Mouse (Mus musculus) lung, embryonic 16.5 days (tissue): ENCODE data around the gene Nutf2. TPM values are rescaled to one million over a fixed set of nuclear protein-coding genes. Genes with fewer than 3 reads are reported as not detected.

Experiments used
- ATAC-seq: fragments of 200-750 bp; cut with Nextera tagmentation; 2 replicates; pipeline ENCODE4 v1.8.0; 2017; ENCODE audit warnings: low read depth, mild to moderate bottlenecking, moderate library complexity
- H3K27ac ChIP-seq: fragments of 300-500 bp; sonication (generic); 2 replicates; pipeline ENCODE4 v1.5.1; 2014; ENCODE audit warnings: mild to moderate bottlenecking, control low read depth, low read length
- H3K27me3 ChIP-seq: fragments of 300-500 bp; sonication (generic); 2 replicates; pipeline ENCODE4 v1.6.1; 2014; ENCODE audit warnings: low read depth, low read length, mixed read lengths; ENCODE audit not compliant: control insufficient read depth, insufficient read depth
- H3K36me3 ChIP-seq: fragments of 300-500 bp; sonication (generic); 2 replicates; pipeline ENCODE4 v1.6.1; 2014; ENCODE audit warnings: low read length; ENCODE audit not compliant: control insufficient read depth, insufficient read depth
- H3K4me1 ChIP-seq: fragments of 300-500 bp; sonication (generic); replicated peaks from 2 replicates; pipeline ENCODE4 v1.6.1; 2014; ENCODE audit warnings: low read length, mixed read lengths; ENCODE audit not compliant: control insufficient read depth, insufficient read depth
- H3K4me2 ChIP-seq: fragments of 300-500 bp; sonication (generic); 2 replicates; pipeline ENCODE4 v1.6.1; 2014; ENCODE audit warnings: low read depth, low read length, control low read depth
- H3K4me3 ChIP-seq: fragments of 300-500 bp; sonication (generic); 2 replicates; pipeline ENCODE4 v1.5.1; 2014; ENCODE audit warnings: mild to moderate bottlenecking, low read length, control low read depth
- H3K9ac ChIP-seq: fragments of 300-500 bp; sonication (generic); 2 replicates; pipeline ENCODE4 v1.6.1; 2014; ENCODE audit warnings: low read length, control low read depth
- H3K9me3 ChIP-seq: fragments of 300-500 bp; sonication (generic); 2 replicates; pipeline ENCODE4 v1.6.1; 2016; ENCODE audit warnings: low read length; ENCODE audit not compliant: control insufficient read depth
- WGBS: fragments of 180-500 bp; shearing (Covaris S2); extraction: QIAGEN DNeasy Blood & Tissue Kit; methylation state at CpG from one replicate; pipeline ENCODE4 v1.1.7; 2014; 5-methylcytosine and 5-hydroxymethylcytosine counted together
- polyA plus RNA-seq: library from polyadenylated mRNA; unstranded; fragments of >200 nt; fragmentation: Nextera tagmentation; extraction: Ambion mirVana; gene quantifications from 2 replicates; pipeline ENCODE4 v1.2.1, GENCODE M21; 2015

Gene Nutf2
- polyA plus RNA-seq, 1 experiment from 2014 or later, result 215 TPM

DNA sequence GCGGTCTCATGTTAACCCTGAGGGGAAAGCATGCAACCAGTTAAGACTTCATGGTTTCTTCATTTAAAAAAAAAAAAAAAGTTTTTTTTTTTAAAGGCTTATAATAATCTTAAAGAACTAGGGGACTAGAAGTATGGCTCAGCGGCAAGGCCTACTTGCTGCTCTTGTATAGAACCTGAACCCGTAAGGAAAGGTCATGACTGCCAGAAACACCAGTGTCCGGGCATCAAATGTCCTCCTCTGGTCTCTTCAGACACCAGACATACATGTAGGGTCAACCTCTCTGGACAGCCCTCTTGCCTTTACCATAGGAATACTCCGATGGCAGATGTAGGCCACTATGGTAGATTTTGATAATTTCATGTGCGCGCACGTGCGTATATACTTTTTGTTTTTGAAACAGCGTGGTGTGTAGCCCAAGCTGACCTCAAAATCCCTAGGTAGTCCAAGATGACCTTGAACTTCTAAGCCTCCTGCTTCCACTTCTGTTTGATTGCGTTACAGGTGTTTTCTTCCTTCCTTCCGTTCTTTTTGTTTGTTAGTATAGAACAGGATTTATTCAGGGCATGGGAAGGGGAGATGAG, 8.1 kb upstream of the Nutf2 start:
- peaks cover 19% of the 10 kb centered on the region for H3K4me1 ChIP-seq
- peaks cover 10% of the 10 kb centered on the region for H3K36me3 ChIP-seq
- no peak overlapping the region; the same call in 1 of the 2 replicates for H3K9ac ChIP-seq
- H3K4me3 ChIP-seq, result peak overlapping the region; percentile 86
- no peak overlapping the region for H3K4me2 ChIP-seq
- no peaks in the 10 kb centered on the region for H3K27me3 ChIP-seq
- no peaks in the 10 kb centered on the region for H3K9me3 ChIP-seq
- 77% methylated on average over 12 of the region's 12 CpGs for WGBS
- ATAC-seq, result no peak
- H3K27ac ChIP-seq, result no peak overlapping the region

DNA sequence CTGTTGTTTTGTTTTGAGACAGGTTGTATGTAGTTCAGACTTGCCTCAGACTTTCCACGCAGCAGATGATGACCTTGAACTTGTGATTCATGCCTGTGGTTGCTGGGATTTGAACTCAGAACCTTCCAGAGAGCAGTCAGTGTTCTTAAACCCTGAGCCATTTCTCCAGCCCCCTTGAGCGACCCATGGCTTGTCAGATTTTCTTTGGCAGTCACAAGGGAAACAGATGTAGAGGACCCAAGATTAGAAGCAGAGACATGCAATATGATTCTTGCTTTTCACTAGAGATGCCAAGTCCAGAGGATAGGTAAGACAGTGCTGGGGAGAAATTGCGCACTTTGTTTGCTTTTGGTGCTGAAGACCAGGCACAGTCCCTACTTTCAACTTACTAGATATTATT, 7.2 kb upstream of the Nutf2 start, which contains the start of gene Cenpt:
Gene Cenpt, minus strand, starts transcription at position 101 of the 400 bp plus-strand sequence.
- 88% methylated on average over 3 of the region's 3 CpGs for WGBS
- H3K4me2 ChIP-seq, result no peak within 1 kb of the TSS
- ATAC-seq, result no peak

DNA sequence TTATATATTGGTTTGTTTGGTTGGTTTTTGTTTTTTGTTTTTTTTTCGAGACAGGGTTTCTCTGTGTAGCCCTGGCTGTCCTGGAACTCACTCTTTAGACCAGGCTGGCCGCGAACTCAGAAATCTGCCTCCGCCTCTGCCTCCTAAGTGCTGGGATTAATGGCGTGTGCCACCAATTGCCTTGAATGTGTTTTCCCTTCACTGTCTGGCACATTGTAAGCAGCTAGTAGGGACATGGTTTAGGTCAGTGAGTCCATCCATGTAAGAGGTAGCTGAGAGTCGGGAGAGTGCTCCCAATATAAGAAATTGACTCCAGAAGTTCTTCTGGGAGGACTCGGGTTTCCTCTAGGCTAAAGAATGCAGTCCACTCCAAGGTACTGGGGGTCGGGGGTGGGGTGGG, 6.1 kb upstream of the Nutf2 start:
- H3K36me3 ChIP-seq, result peaks cover 6% of the 10 kb centered on the region
- H3K27me3 ChIP-seq, result no peaks in the 10 kb centered on the region
- no peak for ATAC-seq
- 28% methylated on average over 8 of the region's 8 CpGs for WGBS
- H3K9me3 ChIP-seq, result no peaks in the 10 kb centered on the region
- peak overlapping the region; percentile 84; the same call in 1 of the 2 replicates for H3K27ac ChIP-seq
- peak overlapping the region; percentile 91 for H3K4me2 ChIP-seq
- peak overlapping the region; percentile 91 for H3K9ac ChIP-seq
- H3K4me1 ChIP-seq, result peaks cover 26% of the 10 kb centered on the region
- peak overlapping the region; percentile 89 for H3K4me3 ChIP-seq

More for the DNA sequence above, 7.2 kb upstream of the Nutf2 start, which contains the start of gene Cenpt:
- no peaks in the 10 kb centered on the region for H3K27me3 ChIP-seq
- H3K9me3 ChIP-seq, result no peaks in the 10 kb centered on the region
- H3K4me3 ChIP-seq, result no peak within 1 kb of the TSS
- H3K36me3 ChIP-seq, result peaks cover 11% of the 10 kb centered on the region
- H3K9ac ChIP-seq, result no peak within 1 kb of the TSS
- H3K4me1 ChIP-seq, result peaks cover 26% of the 10 kb centered on the region
- H3K27ac ChIP-seq, result no peak within 1 kb of the TSS

DNA sequence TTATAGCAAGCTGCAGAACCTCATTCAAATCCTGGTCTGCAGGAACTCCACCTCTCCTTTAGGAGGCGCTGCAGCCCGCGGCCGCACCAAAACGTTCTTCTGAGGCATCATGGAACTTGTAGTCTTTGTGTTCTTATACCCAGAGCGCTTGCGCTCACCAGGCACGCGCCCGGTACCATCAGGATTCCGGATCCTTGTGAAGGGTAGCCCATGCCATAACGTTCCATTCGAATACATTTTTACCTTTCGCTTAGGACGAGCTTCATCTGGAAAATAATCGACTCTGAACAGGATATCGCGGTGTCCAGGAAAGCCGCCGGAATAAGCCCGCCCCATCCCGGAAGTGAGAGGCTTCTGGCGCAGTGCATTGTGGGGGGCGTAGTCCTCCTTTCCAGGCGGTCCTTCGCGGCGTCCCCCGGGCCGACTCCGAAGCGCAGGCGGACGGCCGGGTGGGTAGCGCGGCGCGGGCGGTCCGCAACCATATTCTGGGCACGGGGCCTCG, 5.6 kb upstream of the Nutf2 start, which contains the start of gene Thap11:
Gene Thap11, plus strand, starts transcription at position 418 of the 502 bp plus-strand sequence.
- ATAC-seq, result peak; percentile 94
- no peaks in the 10 kb centered on the region for H3K9me3 ChIP-seq
- peaks cover 6% of the 10 kb centered on the region; the same call in 1 of the 2 replicates for H3K36me3 ChIP-seq
- H3K4me3 ChIP-seq, result peak within 1 kb of the TSS; percentile 89
- H3K27me3 ChIP-seq, result no peaks in the 10 kb centered on the region
- peak within 1 kb of the TSS; percentile 91 for H3K4me2 ChIP-seq
- peak within 1 kb of the TSS; percentile 84 for H3K27ac ChIP-seq
- H3K9ac ChIP-seq, result peak within 1 kb of the TSS; percentile 91
- WGBS, result 0% methylated on average over 43 of the region's 43 CpGs
- peaks cover 30% of the 10 kb centered on the region for H3K4me1 ChIP-seq

DNA sequence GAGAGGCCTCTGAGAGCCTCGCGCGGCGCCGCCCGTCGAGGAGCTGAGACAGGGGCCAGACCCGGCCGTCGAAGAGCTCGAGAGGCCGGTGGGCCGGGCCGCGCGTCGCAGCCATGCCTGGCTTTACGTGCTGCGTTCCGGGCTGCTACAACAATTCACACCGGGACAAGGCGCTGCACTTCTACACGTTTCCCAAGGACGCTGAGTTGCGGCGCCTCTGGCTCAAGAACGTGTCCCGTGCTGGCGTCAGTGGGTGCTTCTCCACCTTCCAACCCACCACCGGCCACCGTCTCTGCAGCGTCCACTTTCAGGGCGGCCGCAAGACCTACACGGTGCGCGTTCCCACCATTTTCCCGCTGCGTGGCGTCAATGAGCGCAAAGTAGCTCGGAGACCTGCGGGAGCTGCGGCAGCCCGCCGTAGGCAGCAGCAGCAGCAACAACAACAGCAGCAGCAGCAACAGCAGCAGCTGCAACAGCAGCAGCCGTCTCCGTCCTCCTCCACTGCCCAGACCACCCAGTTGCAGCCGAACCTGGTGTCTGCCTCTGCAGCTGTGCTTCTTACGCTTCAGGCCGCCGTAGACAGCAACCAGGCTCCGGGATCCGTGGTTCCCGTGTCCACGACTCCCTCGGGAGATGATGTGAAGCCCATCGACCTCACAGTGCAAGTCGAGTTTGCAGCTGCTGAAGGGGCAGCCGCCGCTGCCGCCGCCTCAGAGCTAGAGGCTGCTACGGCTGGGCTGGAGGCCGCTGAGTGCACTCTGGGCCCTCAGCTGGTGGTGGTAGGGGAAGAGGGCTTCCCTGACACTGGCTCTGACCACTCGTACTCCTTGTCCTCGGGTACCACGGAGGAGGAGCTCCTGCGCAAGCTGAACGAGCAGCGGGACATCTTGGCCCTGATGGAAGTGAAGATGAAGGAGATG, 4.9 kb upstream of the Nutf2 start:
- H3K27me3 ChIP-seq, result no peaks in the 10 kb centered on the region
- H3K36me3 ChIP-seq, result peaks cover 6% of the 10 kb centered on the region; the same call in 1 of the 2 replicates
- peak overlapping the region; percentile 84 for H3K27ac ChIP-seq
- peak overlapping the region; percentile 91 for H3K9ac ChIP-seq
- WGBS, result under 1% methylated on average over 70 of the region's 71 CpGs
- H3K4me2 ChIP-seq, result peak overlapping the region; percentile 91
- no peaks in the 10 kb centered on the region for H3K9me3 ChIP-seq
- peaks cover 30% of the 10 kb centered on the region for H3K4me1 ChIP-seq
- ATAC-seq, result peak; percentile 39
- peak overlapping the region; percentile 89 for H3K4me3 ChIP-seq

GRCm38 (mm10) chr8:105856168-105856835, 4.1 kb upstream of the Nutf2 start:
- no peak for ATAC-seq
- peak overlapping the region; percentile 91 for H3K9ac ChIP-seq
- H3K4me2 ChIP-seq, result peak overlapping the region; percentile 91
- peak overlapping the region; percentile 84; the same call in 1 of the 2 replicates for H3K27ac ChIP-seq
- no peaks in the 10 kb centered on the region for H3K9me3 ChIP-seq
- peaks cover 6% of the 10 kb centered on the region; the same call in 1 of the 2 replicates for H3K36me3 ChIP-seq
- 8% methylated on average over 15 of the region's 15 CpGs for WGBS
- H3K27me3 ChIP-seq, result no peaks in the 10 kb centered on the region
- H3K4me1 ChIP-seq, result peaks cover 26% of the 10 kb centered on the region
- peak overlapping the region; percentile 89 for H3K4me3 ChIP-seq

DNA sequence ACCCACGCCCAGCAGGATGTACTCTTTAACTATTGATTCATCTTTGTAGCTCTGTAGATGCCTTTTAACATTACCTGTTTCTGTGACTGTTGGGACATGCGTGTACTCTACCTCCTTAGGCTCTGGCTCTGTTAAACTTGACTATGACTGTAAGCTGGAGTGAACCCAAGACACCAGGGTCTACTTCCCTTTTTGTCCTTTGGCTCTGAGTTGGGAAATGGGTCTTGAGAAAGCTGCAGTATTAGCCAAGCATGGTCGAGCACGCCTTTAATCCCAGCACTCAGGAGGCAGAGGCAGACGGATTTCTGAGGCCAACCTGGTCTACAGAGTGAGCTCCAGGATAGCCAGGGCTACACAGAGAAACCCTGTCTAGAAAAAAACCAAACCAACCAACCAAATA, 1.9 kb upstream of the Nutf2 start:
- no peak overlapping the region; the same call in 1 of the 2 replicates for H3K9ac ChIP-seq
- no peak overlapping the region for H3K4me3 ChIP-seq
- peaks cover 8% of the 10 kb centered on the region; the same call in 1 of the 2 replicates for H3K36me3 ChIP-seq
- H3K27ac ChIP-seq, result no peak overlapping the region
- H3K4me2 ChIP-seq, result no peak overlapping the region
- ATAC-seq, result no peak
- 84% methylated on average over 5 of the region's 5 CpGs for WGBS
- no peaks in the 10 kb centered on the region for H3K27me3 ChIP-seq
- no peaks in the 10 kb centered on the region for H3K9me3 ChIP-seq
- H3K4me1 ChIP-seq, result peaks cover 37% of the 10 kb centered on the region

DNA sequence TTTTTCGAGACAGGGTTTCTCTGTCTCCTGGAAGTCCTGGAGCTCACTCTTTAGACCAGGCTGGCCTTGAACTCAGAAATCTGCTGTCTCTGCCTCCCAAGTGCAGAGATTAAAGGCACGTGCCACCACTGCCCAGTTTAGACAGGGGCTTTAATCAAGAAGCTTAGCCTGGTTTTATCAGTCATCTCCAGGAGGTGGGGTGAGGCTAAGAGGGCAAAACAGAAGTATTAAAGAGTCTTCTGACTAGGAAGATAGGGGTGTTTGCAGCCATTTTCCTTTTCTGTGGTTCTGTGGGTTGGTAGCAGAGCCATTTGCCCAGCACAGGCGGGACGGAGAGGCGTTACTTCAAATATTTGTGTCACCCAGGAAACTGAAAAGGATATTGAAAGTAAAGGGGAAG, 1.1 kb upstream of the Nutf2 start:
- Histone ChIP-seq H3K27me3 (no peaks in the 10 kb centered on the region), H3K4me2 (peak overlapping the region; percentile 54; the same call in 1 of the 2 replicates), H3K27ac (peak overlapping the region; percentile 95; the same call in 1 of the 2 replicates), H3K9me3 (no peaks in the 10 kb centered on the region), H3K9ac (peak overlapping the region; percentile 67), H3K36me3 (peaks cover 10% of the 10 kb centered on the region; the same call in 1 of the 2 replicates), H3K4me1 (peaks cover 37% of the 10 kb centered on the region), H3K4me3 (no peak overlapping the region; the same call in 1 of the 2 replicates)
- ATAC-seq, result no peak
- 49% methylated on average over 5 of the region's 5 CpGs for WGBS
